In genomic region chr8:30077726-30078125, GRCm38 (mm10) we compare ENCODE assay signal across 29 mouse cellular contexts.
"Had no signal": no experiment of that assay in that cellular context is flagged by ENCODE, and none has a peak within 500 bp of the region (broad histone marks: within the 10 kb centered on the region; RNA-seq: fewer than 3 reads in every experiment).

No protein-coding gene starts in this region.

- H3K27me3 ChIP-seq: embryonic facial prominence, embryonic 12.5 days; embryonic facial prominence, embryonic 13.5 days; embryonic facial prominence, embryonic 15.5 days; forebrain, embryonic 12.5 days; forebrain, embryonic 13.5 days; forebrain, embryonic 15.5 days had no signal

- DNase-seq: cerebellum, adult 2 months; cerebellum, adult 8-10 months; cerebellum, adult 9-10 months; cerebellum, adult 9-11 months; cerebellum, postnatal 10 days; cerebellum, postnatal 14 days; cerebellum, postnatal 25 days; cerebellum, postnatal 36 days; embryo, embryonic 11 days; forebrain, postnatal 0 days; gastrocnemius, adult 2 months; gastrocnemius, postnatal 10 days; gastrocnemius, postnatal 14 days; gastrocnemius, postnatal 25 days; gastrocnemius, postnatal 36 days; heart, adult 11 months; heart, adult 18-20 months; heart, adult 2 months had no signal

- H3K9ac ChIP-seq: embryonic facial prominence, embryonic 12.5 days; embryonic facial prominence, embryonic 13.5 days; embryonic facial prominence, embryonic 15.5 days; forebrain, embryonic 12.5 days; forebrain, embryonic 13.5 days; forebrain, embryonic 15.5 days; forebrain, postnatal 0 days had no signal

- H3K4me2 ChIP-seq: embryonic facial prominence, embryonic 12.5 days; embryonic facial prominence, embryonic 13.5 days; embryonic facial prominence, embryonic 15.5 days; forebrain, embryonic 12.5 days; forebrain, embryonic 13.5 days; forebrain, embryonic 15.5 days had no signal

- ATAC-seq: forebrain, embryonic 13.5 days; forebrain, embryonic 14.5 days; forebrain, embryonic 15.5 days; forebrain, embryonic 16.5 days; forebrain, postnatal 0 days had no signal

- H3K9me3 ChIP-seq: embryonic facial prominence, embryonic 10.5 days; embryonic facial prominence, embryonic 12.5 days; embryonic facial prominence, embryonic 13.5 days; embryonic facial prominence, embryonic 15.5 days; forebrain, embryonic 10.5 days; forebrain, embryonic 12.5 days; forebrain, embryonic 13.5 days; forebrain, embryonic 15.5 days had no signal

- H3K36me3 ChIP-seq: embryonic facial prominence, embryonic 10.5 days; embryonic facial prominence, embryonic 12.5 days; embryonic facial prominence, embryonic 13.5 days; embryonic facial prominence, embryonic 15.5 days; forebrain, embryonic 10.5 days; forebrain, embryonic 12.5 days; forebrain, embryonic 15.5 days had no signal

- H3K27ac ChIP-seq: embryonic facial prominence, embryonic 10.5 days; embryonic facial prominence, embryonic 12.5 days; embryonic facial prominence, embryonic 13.5 days; embryonic facial prominence, embryonic 15.5 days; forebrain, embryonic 10.5 days; forebrain, embryonic 12.5 days; forebrain, embryonic 13.5 days; forebrain, embryonic 15.5 days; gastrocnemius, adult 2 months; heart, adult 2 months had no signal

- H3K4me1 ChIP-seq: embryonic facial prominence, embryonic 10.5 days; embryonic facial prominence, embryonic 12.5 days; embryonic facial prominence, embryonic 13.5 days; embryonic facial prominence, embryonic 15.5 days; forebrain, embryonic 10.5 days; forebrain, embryonic 12.5 days; forebrain, embryonic 13.5 days; forebrain, embryonic 15.5 days had no signal

- H3K4me3 ChIP-seq: embryonic facial prominence, embryonic 10.5 days; embryonic facial prominence, embryonic 12.5 days; embryonic facial prominence, embryonic 13.5 days; embryonic facial prominence, embryonic 15.5 days; erythroblast, embryonic 14.5 days; forebrain, embryonic 10.5 days; forebrain, embryonic 12.5 days; forebrain, embryonic 13.5 days; forebrain, embryonic 15.5 days; gastrocnemius, adult 2 months; heart, adult 2 months had no signal
